ENCODE assay signal across 11 mouse cellular contexts in the genomic region with DNA sequence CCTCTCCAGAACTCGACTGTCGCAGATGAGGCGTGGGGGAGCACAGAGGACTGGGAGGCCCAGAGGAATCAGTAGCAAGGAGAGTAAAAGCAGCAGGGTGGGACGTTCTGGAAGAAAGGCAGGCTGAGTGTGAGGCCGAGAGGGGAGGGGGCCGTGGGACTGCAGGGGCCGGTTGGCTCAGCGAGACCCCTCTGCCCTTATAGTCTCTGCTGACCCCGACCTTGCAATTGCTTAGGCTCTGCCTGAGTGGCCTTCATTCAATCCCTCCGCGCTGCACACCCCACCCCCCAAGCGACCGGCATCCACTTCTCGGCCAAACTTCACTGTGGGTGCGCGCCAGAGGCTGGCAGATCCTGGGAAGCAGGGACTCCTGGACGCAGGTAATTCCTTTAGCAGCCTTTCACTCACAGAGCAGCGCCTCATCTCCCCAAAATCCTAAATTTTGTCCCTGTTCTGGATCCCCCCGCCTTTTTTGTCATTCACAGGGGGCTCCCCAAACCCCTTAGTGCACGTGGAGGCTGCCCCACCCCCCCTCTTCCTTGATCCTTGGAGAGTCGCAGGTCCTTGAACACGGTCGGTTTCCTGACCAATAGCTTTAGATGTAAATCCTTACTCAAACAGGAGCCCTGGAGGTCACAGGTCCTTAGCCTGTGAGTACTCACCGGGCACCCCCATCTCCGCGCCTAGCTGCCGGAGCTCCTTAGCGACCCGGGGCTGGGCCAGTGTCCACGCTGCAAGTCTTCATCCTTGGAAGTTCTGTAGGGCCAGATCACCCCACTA. TPM values are rescaled to one million over a fixed set of nuclear protein-coding genes. Genes with fewer than 3 reads are reported as not detected.
A peak's percentile ranks its signal among the peaks of the same experiment; 100 is the strongest.
DNase-seq lines count a peak whose midpoint lies in the region; ATAC-seq and TF ChIP-seq lines count a peak whose summit lies in the region.
"Had no signal": no experiment of that assay in that cellular context is flagged by ENCODE, and none has a peak within 500 bp of the region (broad histone marks: within the 10 kb centered on the region; RNA-seq: fewer than 3 reads in every experiment).

No protein-coding gene starts in this region.

- peak overlapping the region; percentile 50 for H3K4me2 ChIP-seq in hindbrain, embryonic 13.5 days

- H3K9me3 ChIP-seq in E14TG2a.4 (ENCODE audit: low read length): no peaks in the 10 kb centered on the region
- no peaks in the 10 kb centered on the region for H3K9me3 ChIP-seq in hindbrain, embryonic 13.5 days
- H3K9me3 ChIP-seq in midbrain, embryonic 10.5 days (replicated peaks): no peaks in the 10 kb centered on the region

- TF ChIP-seq CTCF in E14TG2a.4 (conservative IDR thresholded peaks at IDR 0.05; ENCODE audit: low read length): no peak

- H3K4me1 ChIP-seq in E14TG2a.4 (replicated peaks; ENCODE audit: low read depth, low read length): peaks cover 25% of the 10 kb centered on the region
- H3K4me1 ChIP-seq in hindbrain, embryonic 13.5 days (replicated peaks): peaks cover 17% of the 10 kb centered on the region
- H3K4me1 ChIP-seq in midbrain, embryonic 10.5 days: peaks cover 54% of the 10 kb centered on the region

- H3K9ac ChIP-seq in hindbrain, embryonic 13.5 days: peak overlapping the region; percentile 19

- H3K4me3 ChIP-seq in E14TG2a.4 (replicated peaks; ENCODE audit: low read length): peak overlapping the region; percentile 69
- H3K4me3 ChIP-seq in hindbrain, embryonic 13.5 days: peak overlapping the region; percentile 25
- peak overlapping the region; percentile 72 for H3K4me3 ChIP-seq in midbrain, embryonic 10.5 days

- intact Hi-C loops in left cerebral cortex, postnatal 4 days (cut with DNase I): no loop called here

- DNase-seq in R1 (ENCODE audit: low read depth, low spot score): peak; percentile 20
- peak; percentile 57 for DNase-seq in midbrain, embryonic 10.5 days (ENCODE audit: low spot score)
- no peak for DNase-seq in ovary, postnatal 10 days (ENCODE audit: low spot score)
- no peak for DNase-seq in left cerebral cortex, postnatal 4 days
- no peak for DNase-seq in gastrocnemius, postnatal 4 days (ENCODE audit: low spot score in 2 of 2)
- no peak for DNase-seq in frontal cortex, adult 2 months (ENCODE audit: extremely low spot score in 1 of 2, low spot score in 1 of 2)
- DNase-seq: cerebellum, adult 9-11 months; kidney, adult 2 months; thymus, postnatal 4 days had no signal

- WGBS in hindbrain, embryonic 13.5 days: 4% methylated on average over 30 of the region's 30 CpGs
- WGBS in midbrain, embryonic 10.5 days: 4% methylated on average over 30 of the region's 30 CpGs

- H3K36me3 ChIP-seq in E14TG2a.4 (ENCODE audit: insufficient read depth, low read length): no peaks in the 10 kb centered on the region
- H3K36me3 ChIP-seq in hindbrain, embryonic 13.5 days: no peaks in the 10 kb centered on the region
- peaks cover 6% of the 10 kb centered on the region; the same call in 1 of the 2 replicates for H3K36me3 ChIP-seq in midbrain, embryonic 10.5 days

- no peak overlapping the region for H3K27ac ChIP-seq in hindbrain, embryonic 13.5 days
- H3K27ac ChIP-seq in midbrain, embryonic 10.5 days (replicated peaks): peak overlapping the region; percentile 88

- H3K27me3 ChIP-seq in E14TG2a.4 (ENCODE audit: insufficient read depth, low read length): peaks cover 38% of the 10 kb centered on the region
- peaks cover 25% of the 10 kb centered on the region; the same call in 1 of the 2 replicates for H3K27me3 ChIP-seq in hindbrain, embryonic 13.5 days
- H3K27me3 ChIP-seq in midbrain, embryonic 10.5 days (ENCODE audit: low read depth, poor library complexity, severe bottlenecking): no peaks in the 10 kb centered on the region

- no peak for ATAC-seq in hindbrain, embryonic 13.5 days (ENCODE audit: low FRiP score)

RNA-seq across cellular contexts. Expression of gene Zan, which starts 8.4 kb away (rescaled TPM):
- polyA plus RNA-seq in hindbrain, embryonic 13.5 days (2015; fragmentation: Nextera tagmentation; extraction: Ambion mirVana): 0.06 and 0.08 TPM in 2 replicates
- 0.07 and 0.09 TPM in 2 replicates for polyA plus RNA-seq in midbrain, embryonic 10.5 days (2016; fragmentation: Nextera tagmentation; extraction: Ambion mirVana)
- under 1 TPM; 0.30 to 0.74 TPM for total RNA-seq in left cerebral cortex, postnatal 4 days (2021)
- under 1 TPM; 0.18 to 0.56 TPM for total RNA-seq in gastrocnemius, postnatal 4 days (2021)
- polyA plus RNA-seq in frontal cortex, adult 2 months (2012; rRNA removed): 0.20 and 0.29 TPM in 2 replicates

RNA-seq across cellular contexts. Expression of gene Pop7, which starts 17.1 kb away (rescaled TPM):
- polyA plus RNA-seq in hindbrain, embryonic 13.5 days (2015; fragmentation: Nextera tagmentation; extraction: Ambion mirVana): 82.2 and 85.1 TPM in 2 replicates
- 54.1 and 55.3 TPM in 2 replicates for polyA plus RNA-seq in midbrain, embryonic 10.5 days (2016; fragmentation: Nextera tagmentation; extraction: Ambion mirVana)
- total RNA-seq in left cerebral cortex, postnatal 4 days (2021): 10 to 100 TPM; 33.7 to 37.6 TPM
- 10 to 100 TPM; 19.8 to 22.6 TPM for total RNA-seq in gastrocnemius, postnatal 4 days (2021)
- polyA plus RNA-seq in frontal cortex, adult 2 months (2012; rRNA removed): 51.7 and 52.3 TPM in 2 replicates

RNA-seq across cellular contexts. Expression of gene Gigyf1, which starts 33.1 kb away (rescaled TPM):
- polyA plus RNA-seq in hindbrain, embryonic 13.5 days (2015; fragmentation: Nextera tagmentation; extraction: Ambion mirVana): 17.9 and 19.5 TPM in 2 replicates
- 15.1 and 16.4 TPM in 2 replicates for polyA plus RNA-seq in midbrain, embryonic 10.5 days (2016; fragmentation: Nextera tagmentation; extraction: Ambion mirVana)
- total RNA-seq in left cerebral cortex, postnatal 4 days (2021): 10 to 100 TPM; 56.5 to 63.6 TPM
- total RNA-seq in gastrocnemius, postnatal 4 days (2021): 10 to 100 TPM; 27.5 to 30.7 TPM
- polyA plus RNA-seq in frontal cortex, adult 2 months (2012; rRNA removed): 51.1 and 56.4 TPM in 2 replicates

RNA-seq across cellular contexts. Expression of gene Epo, which starts 47.8 kb away (rescaled TPM):
- not detected in 2 replicates for polyA plus RNA-seq in hindbrain, embryonic 13.5 days (2015; fragmentation: Nextera tagmentation; extraction: Ambion mirVana)
- 2.6 and 5.5 TPM in 2 replicates for polyA plus RNA-seq in midbrain, embryonic 10.5 days (2016; fragmentation: Nextera tagmentation; extraction: Ambion mirVana)
- total RNA-seq in left cerebral cortex, postnatal 4 days (2021): not detected
- not detected for total RNA-seq in gastrocnemius, postnatal 4 days (2021)
- polyA plus RNA-seq in frontal cortex, adult 2 months (2012; rRNA removed): not detected in 2 replicates
- polyA plus RNA-seq: kidney, adult 2 months had no signal

RNA-seq across cellular contexts. Expression of gene Gnb2, which starts 48.0 kb away (rescaled TPM):
- 529 and 536 TPM in 2 replicates for polyA plus RNA-seq in hindbrain, embryonic 13.5 days (2015; fragmentation: Nextera tagmentation; extraction: Ambion mirVana)
- 400 and 414 TPM in 2 replicates for polyA plus RNA-seq in midbrain, embryonic 10.5 days (2016; fragmentation: Nextera tagmentation; extraction: Ambion mirVana)
- 1,000 to 10,000 TPM; 1,140 to 1,206 TPM for total RNA-seq in left cerebral cortex, postnatal 4 days (2021)
- total RNA-seq in gastrocnemius, postnatal 4 days (2021): 100 to 1,000 TPM; 483 to 529 TPM
- polyA plus RNA-seq in frontal cortex, adult 2 months (2012; rRNA removed): 635 and 662 TPM in 2 replicates

Comparison
In these comparisons a context has a peak if more than half of its experiments do, and no peak if none do; other contexts are left out.
1. DNase-seq: peak in R1 (single experiment) and midbrain, embryonic 10.5 days (single experiment); none in ovary, postnatal 10 days (single experiment), left cerebral cortex, postnatal 4 days (single experiment), gastrocnemius, postnatal 4 days (0 of 2) and frontal cortex, adult 2 months (0 of 2).
2. Peak in every context shown above with its lines, with median percentiles within 50 percentile points of each other: H3K4me3 ChIP-seq.